Mouse (Mus musculus) lung, postnatal 4 days (tissue): Measurements from ENCODE around the gene Hand1.
"Not testable (repeated sequence)": the region's sequence is repeated elsewhere in the genome, so short reads cannot be mapped to it uniquely, and the experiment has no call there.

Experiments
- DNase-seq, 2 experiments: peaks; one replicate each; pipeline ENCODE4 v3.0.0; 2021

Hand1 gene

GRCm38 (mm10) chr11:57833296-57833977 lies 819 bp upstream of the Hand1 start:
- DNase-seq = no peak

- no peak for DNase-seq
Measured at GRCm38 (mm10) chr11:57831861-57832260, 757 bp downstream of the Hand1 start.

GRCm38 (mm10) chr11:57831281-57831781 lies 1.3 kb downstream of the Hand1 start:
- DNase-seq = no peak

GRCm38 (mm10) chr11:57829871-57830775 lies 2.5 kb downstream of the Hand1 start:
- DNase-seq = no peak

GRCm38 (mm10) chr11:57828955-57829870 lies 3.4 kb downstream of the Hand1 start:
- DNase-seq = no peak

GRCm38 (mm10) chr11:57827915-57828545 lies 4.6 kb downstream of the Hand1 start:
- peak in 1 of 2 experiments; percentile 30 for DNase-seq

GRCm38 (mm10) chr11:57827048-57827914 lies 5.3 kb downstream of the Hand1 start:
- DNase-seq = no peak

- not testable (repeated sequence) for DNase-seq
Measured at GRCm38 (mm10) chr11:57825234-57825633, 7.4 kb downstream of the Hand1 start.

GRCm38 (mm10) chr11:57823714-57824113 lies 8.9 kb downstream of the Hand1 start:
- no peak for DNase-seq

- DNase-seq = not testable (repeated sequence)
Measured at GRCm38 (mm10) chr11:57823159-57823558, 9.5 kb downstream of the Hand1 start.

- DNase-seq = peak; percentile 79 to 86
Measured at GRCm38 (mm10) chr11:57819999-57820581, 12.5 kb downstream of the Hand1 start.

GRCm38 (mm10) chr11:57818189-57818588 lies 14.4 kb downstream of the Hand1 start:
- DNase-seq = no peak

- DNase-seq = no peak
Measured at GRCm38 (mm10) chr11:57813641-57814040, 19.0 kb downstream of the Hand1 start.

GRCm38 (mm10) chr11:57812212-57812611 lies 20.4 kb downstream of the Hand1 start:
- no peak for DNase-seq

GRCm38 (mm10) chr11:57811006-57811405 lies 21.6 kb downstream of the Hand1 start:
- no peak for DNase-seq

- DNase-seq = no peak
Measured at GRCm38 (mm10) chr11:57809732-57810098, 22.9 kb downstream of the Hand1 start.

GRCm38 (mm10) chr11:57809017-57809731 lies 23.4 kb downstream of the Hand1 start:
- no peak for DNase-seq

- no peak for DNase-seq
Measured at GRCm38 (mm10) chr11:57805047-57805446, 27.6 kb downstream of the Hand1 start.

GRCm38 (mm10) chr11:57802511-57802870 lies 30.1 kb downstream of the Hand1 start:
- DNase-seq = no peak
